Mouse (Mus musculus) heart, embryonic 11.5 days (tissue): ENCODE results near the gene Gramd1a. TPM values are rescaled to one million over a fixed set of nuclear protein-coding genes. Genes with fewer than 3 reads are reported as not detected.

ENCODE experiments used
- ATAC-seq: fragments of 200-750 bp; cut with Nextera tagmentation; replicated peaks from 2 replicates; pipeline ENCODE4 v1.8.0; 2017; ENCODE audit warnings: moderate library complexity; ENCODE audit not compliant: insufficient number of reproducible peaks, low FRiP score, low TSS enrichment
- H3K27ac ChIP-seq: fragments of 300-500 bp; sonication (generic); 2 replicates; pipeline ENCODE4 v1.5.1; 2014; ENCODE audit warnings: mild to moderate bottlenecking, low read depth, low read length
- H3K27me3 ChIP-seq: fragments of 300-500 bp; sonication (generic); 2 replicates; pipeline ENCODE4 v1.6.1; 2014; ENCODE audit warnings: mild to moderate bottlenecking, low read length, mixed read lengths; ENCODE audit not compliant: control insufficient read depth, insufficient read depth
- H3K36me3 ChIP-seq: fragments of 300-500 bp; sonication (generic); 2 replicates; pipeline ENCODE4 v1.6.1; 2014; ENCODE audit warnings: mild to moderate bottlenecking, low read length, moderate library complexity, mixed read lengths; ENCODE audit not compliant: control insufficient read depth, insufficient read depth
- H3K4me1 ChIP-seq: fragments of 300-500 bp; sonication (generic); 2 replicates; pipeline ENCODE4 v1.6.1; 2014; ENCODE audit warnings: low read length; ENCODE audit not compliant: control insufficient read depth, insufficient read depth
- H3K4me2 ChIP-seq: fragments of 300-500 bp; sonication (generic); 2 replicates; pipeline ENCODE4 v1.6.1; 2014; ENCODE audit warnings: mild to moderate bottlenecking, moderate library complexity
- H3K4me3 ChIP-seq: fragments of 300-500 bp; sonication (generic); 2 replicates; pipeline ENCODE4 v1.5.1; 2014; ENCODE audit warnings: low read depth, low read length
- H3K9ac ChIP-seq: fragments of 300-500 bp; sonication (generic); 2 replicates; pipeline ENCODE4 v1.6.1; 2014; ENCODE audit warnings: mild to moderate bottlenecking, low read depth, low read length, moderate library complexity
- H3K9me3 ChIP-seq: fragments of 300-500 bp; sonication (generic); replicated peaks from 2 replicates; pipeline ENCODE4 v1.6.1; 2016; ENCODE audit warnings: low read length; ENCODE audit not compliant: control insufficient read depth
- WGBS: fragments of 180-500 bp; shearing (Covaris S2); extraction: QIAGEN DNeasy Blood & Tissue Kit; methylation state at CpG from one replicate; pipeline ENCODE4 v1.1.7; 2014; ENCODE audit not compliant: insufficient replicate concordance; 5-methylcytosine and 5-hydroxymethylcytosine counted together
- polyA plus RNA-seq: library from polyadenylated mRNA; unstranded; fragments of >200 nt; fragmentation: Nextera tagmentation; extraction: Ambion mirVana; gene quantifications from 2 replicates; pipeline ENCODE4 v1.2.1, GENCODE M21; 2014

Gene Gramd1a
- 49.0 and 55.9 TPM in 2 replicates for polyA plus RNA-seq

- 0 out of 2 replicates have a peak, but pooled peaks cover 3% of the 10 kb centered on the region for H3K9me3 ChIP-seq
- no peaks in the 10 kb centered on the region for H3K27me3 ChIP-seq
- H3K27ac ChIP-seq: peak within 1 kb of the TSS; percentile 72; the same call in 1 of the 2 replicates
- no peak for ATAC-seq
- 0 out of 2 replicates have a peak within 1 kb of the TSS, but pooled peaks have one; percentile 23 for H3K4me2 ChIP-seq
- WGBS: 51% methylated on average over 5 of the region's 5 CpGs
- peaks cover 9% of the 10 kb centered on the region for H3K4me1 ChIP-seq
- H3K36me3 ChIP-seq: no peaks in the 10 kb centered on the region
- H3K4me3 ChIP-seq: no peak within 1 kb of the TSS
- H3K9ac ChIP-seq: peak within 1 kb of the TSS; percentile 43; the same call in 1 of the 2 replicates
Observed at GRCm38 (mm10) chr7:31155296-31156033, at the start of gene Gramd1a. Gene Gramd1a, minus strand, starts transcription at chr7:31155896.

GRCm38 (mm10) chr7:31195591-31196307 is 40.1 kb upstream of the Gramd1a start:
- H3K4me1 ChIP-seq: no peaks in the 10 kb centered on the region
- H3K9me3 ChIP-seq: no peaks in the 10 kb centered on the region
- H3K4me3 ChIP-seq: no peak overlapping the region
- WGBS: 67% methylated on average over 3 of the region's 3 CpGs
- no peak for ATAC-seq
- H3K36me3 ChIP-seq: no peaks in the 10 kb centered on the region
- no peak overlapping the region for H3K27ac ChIP-seq
- H3K27me3 ChIP-seq: no peaks in the 10 kb centered on the region
- no peak overlapping the region for H3K9ac ChIP-seq
- H3K4me2 ChIP-seq: no peak overlapping the region

GRCm38 (mm10) chr7:31184711-31185110 is 29.0 kb upstream of the Gramd1a start:
- H3K27me3 ChIP-seq: no peaks in the 10 kb centered on the region
- ATAC-seq: no peak
- 62% methylated on average over 4 of the region's 4 CpGs for WGBS

GRCm38 (mm10) chr7:31182863-31183262 is 27.2 kb upstream of the Gramd1a start:
- WGBS: 27% methylated on average over 2 of the region's 2 CpGs
- no peak overlapping the region for H3K4me3 ChIP-seq
- H3K36me3 ChIP-seq: no peaks in the 10 kb centered on the region
- H3K9me3 ChIP-seq: no peaks in the 10 kb centered on the region
- H3K27ac ChIP-seq: no peak overlapping the region
- ATAC-seq: no peak
- no peak overlapping the region for H3K9ac ChIP-seq
- H3K4me1 ChIP-seq: no peaks in the 10 kb centered on the region
- no peaks in the 10 kb centered on the region for H3K27me3 ChIP-seq
- H3K4me2 ChIP-seq: no peak overlapping the region

More at GRCm38 (mm10) chr7:31184711-31185110, 29.0 kb upstream of the Gramd1a start:
- Histone ChIP-seq H3K27ac (no peak overlapping the region), H3K9ac (no peak overlapping the region), H3K4me2 (no peak overlapping the region), H3K9me3 (no peaks in the 10 kb centered on the region), H3K4me1 (no peaks in the 10 kb centered on the region), H3K36me3 (no peaks in the 10 kb centered on the region), H3K4me3 (no peak overlapping the region)

GRCm38 (mm10) chr7:31176886-31177763 is 21.4 kb upstream of the Gramd1a start:
- 23% methylated on average over 22 of the region's 22 CpGs for WGBS
- H3K27me3 ChIP-seq: peaks cover 4% of the 10 kb centered on the region
- H3K4me3 ChIP-seq: no peak overlapping the region
- no peaks in the 10 kb centered on the region for H3K4me1 ChIP-seq
- peak overlapping the region; percentile 54 for H3K4me2 ChIP-seq
- H3K9me3 ChIP-seq: no peaks in the 10 kb centered on the region
- H3K9ac ChIP-seq: no peak overlapping the region
- H3K36me3 ChIP-seq: no peaks in the 10 kb centered on the region
- peak; percentile 62; the same call in 1 of the 2 replicates for ATAC-seq
- no peak overlapping the region for H3K27ac ChIP-seq

GRCm38 (mm10) chr7:31175096-31175495 is 19.4 kb upstream of the Gramd1a start:
- Histone ChIP-seq H3K4me1 (no peaks in the 10 kb centered on the region), H3K27ac (no peak overlapping the region), H3K9me3 (no peaks in the 10 kb centered on the region), H3K36me3 (no peaks in the 10 kb centered on the region), H3K4me2 (no peak overlapping the region), H3K27me3 (peaks cover 4% of the 10 kb centered on the region), H3K9ac (no peak overlapping the region), H3K4me3 (no peak overlapping the region)
- 80% methylated on average over 3 of the region's 3 CpGs for WGBS
- no peak for ATAC-seq

- Histone ChIP-seq H3K9ac (no peak overlapping the region), H3K4me3 (no peak overlapping the region), H3K36me3 (no peaks in the 10 kb centered on the region), H3K9me3 (no peaks in the 10 kb centered on the region), H3K4me2 (no peak overlapping the region), H3K27ac (no peak overlapping the region), H3K27me3 (peaks cover 4% of the 10 kb centered on the region), H3K4me1 (no peaks in the 10 kb centered on the region)
- ATAC-seq: no peak
- 76% methylated on average over 8 of the region's 8 CpGs for WGBS
Observed at GRCm38 (mm10) chr7:31174466-31174865, 18.8 kb upstream of the Gramd1a start.

- no peaks in the 10 kb centered on the region for H3K36me3 ChIP-seq
- H3K27ac ChIP-seq: no peak overlapping the region
- WGBS: 19% methylated on average over 2 of the region's 2 CpGs
- H3K9ac ChIP-seq: no peak overlapping the region
- no peak overlapping the region for H3K4me3 ChIP-seq
- no peak overlapping the region for H3K4me2 ChIP-seq
- no peaks in the 10 kb centered on the region for H3K4me1 ChIP-seq
- no peaks in the 10 kb centered on the region for H3K27me3 ChIP-seq
- no peak for ATAC-seq
- no peaks in the 10 kb centered on the region for H3K9me3 ChIP-seq
Observed at GRCm38 (mm10) chr7:31172238-31172637, 16.5 kb upstream of the Gramd1a start.
